Mouse (Mus musculus) stomach, postnatal 0 days (tissue): Measurements from ENCODE around the gene Trim2.

ENCODE experiments used
- CTCF ChIP-seq: IDR thresholded peaks from 2 replicates; pipeline ENCODE4 v1.5.1; 2016; ENCODE audit warnings: antibody characterized with exemption, low read depth, mild to moderate bottlenecking, moderate library complexity
- EP300 ChIP-seq: optimal IDR thresholded peaks from 2 replicates; pipeline ENCODE3; 2016; ENCODE audit warnings: antibody characterized with exemption

- TF ChIP-seq CTCF (no peak), EP300 (no peak)
Measured at GRCm38 (mm10) chr3:84131369-84131768, 175.3 kb downstream of the Trim2 start.
